Mouse (Mus musculus) left cerebral cortex, postnatal 10 days (tissue): ENCODE data around the gene Celf3. TPM values are rescaled to one million over a fixed set of nuclear protein-coding genes. Genes with fewer than 3 reads are reported as not detected.
A peak's percentile ranks its signal among the peaks of the same experiment; 100 is the strongest.

Source experiments
- DNase-seq, 2 experiments: peaks; one replicate each; pipeline ENCODE4 v3.0.0; 2021 to 2022; ENCODE audit warnings: low spot score in 2 of 2, mixed read lengths in 1 of 2; ENCODE audit errors: extremely low spot score in 1 of 2
- intact Hi-C: fragments of 180-260 bp; cut with DNase I; formaldehyde crosslinking; loops from one replicate; pipeline ENCODE4 v1.15.1; 2025
- total RNA-seq, 2 experiments: library from RNA; stranded (reverse); gene quantifications; 2 replicates each; pipeline ENCODE4 v1.2.3; 2021

The Celf3 gene
- total RNA-seq, 2 experiments from 2014 or later: 242 to 260 TPM

DNA sequence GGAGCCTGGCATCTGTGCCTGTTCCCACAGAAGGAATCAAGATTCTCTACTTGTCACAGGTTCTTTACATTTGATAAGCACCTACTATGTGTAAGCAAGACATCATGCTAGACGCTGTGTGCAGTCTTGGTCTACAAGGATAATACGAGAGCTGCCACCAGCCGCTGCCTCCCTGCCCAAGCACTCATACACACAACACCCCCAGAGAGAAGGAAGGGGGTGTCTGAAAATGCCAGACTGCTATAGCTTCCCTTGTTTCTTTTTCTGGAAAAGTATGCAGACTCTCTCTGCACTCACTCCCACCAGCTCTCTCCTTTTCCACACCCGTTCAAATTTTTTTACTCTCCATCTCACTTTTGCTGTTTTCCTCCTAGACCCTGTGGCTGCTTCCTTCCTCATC, 651 bp upstream of the Celf3 start:
- intact Hi-C loops: no loop called here

DNA sequence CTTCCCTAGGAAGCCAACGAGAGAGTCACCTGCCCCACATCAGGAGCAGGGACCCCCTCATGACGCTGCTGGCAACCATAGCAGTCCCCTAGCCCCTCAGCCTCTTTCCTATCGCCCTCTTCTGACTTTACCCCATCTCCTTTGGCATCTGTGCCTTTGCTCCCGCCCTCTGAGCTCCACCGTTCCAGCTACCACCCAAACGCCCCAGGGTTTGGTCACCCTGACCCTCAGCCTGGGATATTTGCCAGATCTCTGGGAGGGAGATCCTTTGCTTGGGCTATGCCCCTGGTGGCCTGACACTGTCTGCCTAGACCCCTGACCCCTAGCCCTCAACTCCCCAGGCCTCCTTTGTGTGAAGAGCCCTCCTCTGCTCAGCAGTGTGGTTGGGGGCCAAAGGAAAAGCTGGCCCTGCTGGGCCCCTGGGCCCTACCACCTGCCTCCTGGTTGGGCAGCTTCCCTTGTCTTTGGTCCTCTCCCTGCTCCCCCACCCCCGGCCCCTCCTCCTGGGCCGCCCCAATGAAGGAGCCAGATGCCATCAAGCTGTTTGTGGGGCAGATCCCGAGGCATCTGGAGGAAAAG, 585 bp downstream of the Celf3 start:
- intact Hi-C loops: no loop called here
- no peak for DNase-seq

More for the DNA sequence above, 651 bp upstream of the Celf3 start:
- no peak for DNase-seq

- DNase-seq: no peak
- intact Hi-C loops: no loop called here
Observed at GRCm38 (mm10) chr3:94479564-94479963, 1.5 kb downstream of the Celf3 start.

DNA sequence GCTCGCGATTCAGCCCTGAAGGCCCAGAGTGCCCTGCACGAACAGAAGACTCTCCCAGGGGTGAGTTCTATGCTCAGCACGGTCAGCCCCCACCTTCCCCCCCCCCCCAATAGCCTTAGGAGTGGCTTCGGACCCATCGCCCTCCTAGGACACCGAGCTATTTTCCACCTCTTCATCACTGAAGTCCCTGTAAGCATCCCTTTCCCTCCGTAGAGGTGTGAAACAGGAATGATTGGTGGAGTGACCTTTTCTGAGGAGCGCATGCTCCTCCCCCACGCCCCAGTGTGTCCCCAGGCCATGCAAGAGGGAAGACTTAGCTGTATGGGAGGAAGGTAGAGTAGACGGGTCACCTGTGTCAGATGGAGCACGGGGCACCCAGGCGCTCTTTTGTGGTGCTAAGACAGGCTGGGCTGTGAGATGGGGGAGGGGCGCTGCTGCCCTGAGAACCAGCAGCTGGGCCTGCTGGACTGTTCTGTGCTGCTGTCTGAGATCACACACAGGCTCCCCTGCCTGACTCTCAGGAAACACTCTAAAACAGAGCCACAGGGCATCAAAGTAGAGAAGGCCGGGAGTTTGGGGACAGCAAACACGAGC, 2.3 kb downstream of the Celf3 start, which contains the start of gene Riiad1:
Gene Riiad1 (minus strand): TSS at position 51 of the 594 bp plus-strand sequence.
- DNase-seq: no peak
- intact Hi-C loops: no loop called here

GRCm38 (mm10) chr3:94481429-94481828, 3.3 kb downstream of the Celf3 start:
- intact Hi-C loops: no loop called here
- DNase-seq: no peak

DNA sequence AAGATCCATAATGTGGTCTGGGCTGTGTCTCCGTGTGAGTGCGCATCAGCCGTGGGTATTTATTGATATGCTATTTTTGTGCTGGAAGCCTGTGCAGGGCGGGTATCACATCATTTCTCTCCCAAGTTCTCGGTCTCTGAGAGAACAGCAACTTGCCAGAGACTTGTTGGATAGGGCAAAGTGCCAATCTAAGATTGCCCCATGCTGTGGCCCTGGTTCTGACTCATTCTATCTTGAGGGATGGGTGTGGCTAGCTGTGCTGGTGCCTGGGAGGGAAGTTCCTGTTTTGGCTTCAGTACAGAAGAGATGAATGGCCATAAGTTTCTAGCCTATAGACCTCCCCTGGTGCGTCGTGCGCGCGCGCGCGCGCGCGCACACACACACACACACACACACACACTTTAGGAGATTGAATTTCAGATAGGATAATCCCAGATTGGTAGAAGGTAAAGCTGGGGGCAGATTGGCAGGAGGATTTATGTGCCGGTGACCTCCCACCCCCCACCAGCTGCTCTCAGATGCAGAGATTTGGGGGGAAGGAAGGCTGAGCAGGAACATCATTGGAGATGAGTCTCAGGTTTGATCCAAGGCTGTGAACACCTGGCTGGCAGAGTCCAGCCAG, 4.8 kb downstream of the Celf3 start:
- intact Hi-C loops: no loop called here

DNA sequence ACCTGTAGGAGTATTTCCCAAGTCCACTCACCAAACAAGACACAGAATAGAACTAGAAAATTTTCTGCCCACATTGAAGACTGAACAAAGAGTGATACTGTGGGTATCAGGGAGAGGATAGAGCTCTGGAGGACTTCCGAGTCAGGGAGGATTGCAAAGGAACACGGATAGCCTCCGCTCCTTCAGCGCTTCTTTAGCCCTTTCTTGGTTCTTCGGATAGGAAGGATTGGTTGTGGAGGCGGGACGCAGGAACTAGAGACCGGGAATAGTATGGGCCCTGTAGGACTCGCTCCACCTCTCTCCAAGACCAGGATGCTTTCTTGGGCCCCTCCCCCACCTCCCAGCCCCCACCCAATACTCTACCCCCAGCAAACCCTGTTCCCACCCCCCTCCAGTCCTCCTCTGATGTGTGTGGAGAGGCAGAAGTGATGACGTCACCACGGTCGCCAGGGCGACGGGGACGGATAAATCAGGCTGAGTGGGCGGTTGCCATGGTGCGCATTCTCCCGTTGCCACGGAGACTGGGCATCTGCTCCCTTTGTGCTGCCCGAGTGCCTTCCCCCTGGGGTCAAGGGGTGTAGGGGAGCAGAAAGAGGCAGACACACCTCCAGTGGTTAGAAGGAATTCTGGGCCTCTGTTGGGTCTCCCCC, 5.8 kb downstream of the Celf3 start:
- intact Hi-C loops: no loop called here
- DNase-seq: peak; percentile 94 to 96

More for the DNA sequence above, 4.8 kb downstream of the Celf3 start:
- DNase-seq: no peak

GRCm38 (mm10) chr3:94485922-94486321, 7.8 kb downstream of the Celf3 start:
- DNase-seq: no peak

GRCm38 (mm10) chr3:94487581-94487980, 9.5 kb downstream of the Celf3 start:
- intact Hi-C loops: no loop called here
- DNase-seq: no peak

More at GRCm38 (mm10) chr3:94485922-94486321, 7.8 kb downstream of the Celf3 start:
- intact Hi-C loops: no loop called here

DNA sequence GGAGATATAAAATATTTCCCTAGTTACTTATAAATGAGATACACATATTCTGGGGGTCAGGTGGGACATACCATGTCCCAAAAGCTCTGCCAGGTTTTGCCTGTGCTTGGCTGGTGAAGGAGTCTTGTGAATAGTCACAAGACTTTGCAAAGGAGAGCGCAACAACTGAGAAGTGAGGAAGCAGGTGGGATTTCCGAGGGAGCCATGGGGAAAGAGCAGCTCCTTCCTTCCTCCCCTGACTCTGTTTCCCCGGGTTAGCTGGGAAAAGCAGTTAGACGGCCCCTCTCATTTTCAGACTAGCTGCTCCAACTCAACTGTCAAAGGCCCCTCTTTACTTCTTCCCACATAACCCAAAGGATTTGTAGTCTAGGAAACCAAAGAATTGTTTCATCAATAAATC, 19.1 kb downstream of the Celf3 start:
- DNase-seq: no peak
- intact Hi-C loops: no loop called here

DNA sequence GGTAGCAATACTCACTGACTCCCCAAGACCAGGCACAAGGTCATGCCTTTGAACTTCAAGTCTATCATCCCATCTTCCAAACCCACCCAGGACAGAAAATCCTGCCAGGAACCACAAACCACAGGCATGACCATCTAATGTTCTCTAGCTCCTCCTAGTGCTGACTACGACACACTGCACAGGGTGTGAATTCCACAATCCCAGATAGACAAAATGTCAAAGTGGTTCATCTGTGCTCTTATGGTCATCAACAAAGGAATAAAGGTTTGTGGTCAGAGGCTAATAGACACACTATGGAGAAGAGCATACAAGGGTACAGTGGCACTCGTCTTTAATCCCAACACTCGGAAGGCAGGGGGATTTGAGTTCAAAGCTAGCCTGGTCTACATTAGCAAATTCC, 24.1 kb downstream of the Celf3 start:
- DNase-seq: no peak
- intact Hi-C loops: loop anchor here (2.0 kb wide), 1 partner anchor 45 kb away; no protein-coding TSS in a partner anchor

- intact Hi-C loops: no loop called here
Observed at GRCm38 (mm10) chr3:94506664-94507063, 28.6 kb downstream of the Celf3 start.

DNA sequence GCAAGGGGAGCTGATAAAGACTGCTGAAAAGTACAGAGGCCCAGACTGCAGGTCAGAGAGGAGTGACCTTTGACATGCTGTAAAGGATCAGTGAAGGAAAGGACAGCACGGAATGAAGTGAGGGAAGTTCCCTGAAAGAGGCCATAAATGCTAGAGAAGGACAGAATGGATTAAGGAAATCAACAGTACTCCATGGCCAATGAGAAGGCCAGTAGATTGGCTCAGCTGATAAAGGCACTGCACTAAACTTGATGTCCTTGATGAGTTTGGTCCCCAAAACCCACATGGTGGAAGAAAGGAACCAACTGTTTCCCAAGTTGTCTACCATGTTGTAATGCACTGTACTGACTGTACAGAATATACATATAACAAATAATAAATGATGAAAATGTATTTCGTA, 48.6 kb downstream of the Celf3 start:
- no peak for DNase-seq
- intact Hi-C loops: no loop called here

More at GRCm38 (mm10) chr3:94506664-94507063, 28.6 kb downstream of the Celf3 start:
- no peak for DNase-seq

DNA sequence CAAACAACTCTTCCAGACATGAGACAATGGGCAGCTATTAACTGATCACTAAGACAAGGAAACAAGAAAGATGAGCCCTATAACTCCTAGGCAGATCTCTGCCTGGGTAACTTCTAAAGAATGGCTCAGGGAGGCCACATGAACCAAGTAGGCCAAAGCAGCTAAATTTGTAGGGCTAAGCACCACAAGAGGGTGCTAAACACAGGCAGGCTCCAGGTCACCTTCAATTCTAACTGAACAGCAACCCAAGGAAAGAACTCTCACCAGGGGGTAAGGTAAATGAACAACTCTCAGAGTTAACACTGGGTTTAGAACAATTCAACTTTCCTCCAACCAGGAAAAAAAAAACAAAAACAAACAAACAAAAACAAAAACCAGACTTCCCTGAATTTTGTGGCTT, 55.9 kb downstream of the Celf3 start:
- intact Hi-C loops: no loop called here
- DNase-seq: peak in 1 of 2 experiments; percentile 27

DNA sequence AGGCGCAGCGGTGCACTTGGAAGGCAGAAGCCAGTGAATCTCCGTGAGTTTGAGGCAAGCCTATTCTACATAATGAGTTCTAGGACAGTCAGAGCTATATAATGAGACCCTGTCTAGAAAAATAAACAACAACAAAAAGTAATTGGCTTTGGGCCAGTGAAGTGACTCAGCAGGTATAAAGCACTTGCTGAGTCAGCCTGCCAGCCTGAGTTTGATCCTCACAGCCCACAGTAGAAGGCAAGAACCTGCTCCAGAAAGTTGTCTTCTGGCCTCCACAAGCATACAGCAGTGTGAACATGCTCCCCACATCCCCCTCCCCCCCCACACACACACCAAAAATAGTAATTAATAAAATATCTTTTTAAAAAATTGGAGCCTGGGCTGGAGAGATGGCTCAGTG, 59.1 kb downstream of the Celf3 start:
- intact Hi-C loops: no loop called here

More for the DNA sequence above, 59.1 kb downstream of the Celf3 start:
- no peak for DNase-seq

Other genes starting within 250 kb of the Celf3 start
- gene Gm4778, start 214.3 kb upstream of the Celf3 start, total RNA-seq: under 1 TPM in 1 of 2 experiments, not detected in 1; 0.32 TPM
- 10 to 100 TPM; 26.5 to 29.2 TPM for gene Them4, start 168.2 kb upstream of the Celf3 start, total RNA-seq
- not detected for gene Them5, start 136.2 kb upstream of the Celf3 start, total RNA-seq
- gene C2cd4d, start 115.9 kb upstream of the Celf3 start, total RNA-seq: under 1 TPM; 0.71 to 0.81 TPM
- under 1 TPM in 1 of 2 experiments, not detected in 1; 0.30 TPM for gene Rorc, start 105.5 kb upstream of the Celf3 start, total RNA-seq
- under 1 TPM; 0.67 to 0.94 TPM for gene Lingo4, start 79.8 kb upstream of the Celf3 start, total RNA-seq
- 10 to 100 TPM; 39.0 to 40.0 TPM for gene Tdrkh, start 65.0 kb upstream of the Celf3 start, total RNA-seq
- gene Mrpl9, start 35.0 kb upstream of the Celf3 start, total RNA-seq: 10 to 100 TPM; 39.8 to 41.2 TPM
- gene Oaz3, start 34.4 kb upstream of the Celf3 start, total RNA-seq: not detected
- gene Riiad1, start 2.0 kb downstream of the Celf3 start, total RNA-seq: 1 to 10 TPM; 6.8 to 8.7 TPM
- gene Snx27, start 104.4 kb downstream of the Celf3 start, total RNA-seq: 10 to 100 TPM; 86.0 to 90.2 TPM
- gene Gm10972, start 164.8 kb downstream of the Celf3 start, total RNA-seq: not detected
- 1 to 10 TPM in 1 of 2 experiments, under 1 TPM in 1; 0.77 to 1.3 TPM for gene Tuft1, start 180.6 kb downstream of the Celf3 start, total RNA-seq
- gene Selenbp2, start 215.3 kb downstream of the Celf3 start, total RNA-seq: 1 to 10 TPM in 1 of 2 experiments, not detected in 1; 1.2 TPM